Mouse (Mus musculus) brain, adult 2 months (tissue): ENCODE results near the gene Bend7.

Experiments
- DNase-seq: peaks from one replicate; pipeline ENCODE4 v3.0.0; 2011; ENCODE audit warnings: low read depth, low spot score

The Bend7 gene

GRCm38 (mm10) chr2:4782809-4783641 is 65.4 kb downstream of the Bend7 start:
- no peak for DNase-seq

- no peak for DNase-seq
Observed at GRCm38 (mm10) chr2:4784012-4784411, 66.4 kb downstream of the Bend7 start.

GRCm38 (mm10) chr2:4785016-4785415 is 67.4 kb downstream of the Bend7 start:
- no peak for DNase-seq

GRCm38 (mm10) chr2:4787223-4787622 is 69.6 kb downstream of the Bend7 start:
- DNase-seq, result no peak

- DNase-seq, result no peak
Observed at GRCm38 (mm10) chr2:4791646-4792045, 74.0 kb downstream of the Bend7 start.

- DNase-seq, result no peak
Observed at GRCm38 (mm10) chr2:4792554-4792953, 74.9 kb downstream of the Bend7 start.

GRCm38 (mm10) chr2:4802395-4803176 is 85.0 kb downstream of the Bend7 start:
- peak; percentile 6 for DNase-seq

GRCm38 (mm10) chr2:4816308-4816707 is 98.7 kb downstream of the Bend7 start:
- DNase-seq, result no peak

- no peak for DNase-seq
Observed at GRCm38 (mm10) chr2:4817678-4818077, 100.0 kb downstream of the Bend7 start.

GRCm38 (mm10) chr2:4820230-4820629 is 102.6 kb downstream of the Bend7 start:
- DNase-seq, result peak; percentile 5

- no peak for DNase-seq
Observed at GRCm38 (mm10) chr2:4824067-4824466, 106.4 kb downstream of the Bend7 start.

- no peak for DNase-seq
Observed at GRCm38 (mm10) chr2:4828032-4828431, 110.4 kb downstream of the Bend7 start.

GRCm38 (mm10) chr2:4828446-4828997 is 110.9 kb downstream of the Bend7 start:
- DNase-seq, result no peak

- no peak for DNase-seq
Observed at GRCm38 (mm10) chr2:4829007-4829406, 111.4 kb downstream of the Bend7 start.

- DNase-seq, result no peak
Observed at GRCm38 (mm10) chr2:4829489-4830065, 111.9 kb downstream of the Bend7 start.

GRCm38 (mm10) chr2:4831493-4831892 is 113.9 kb downstream of the Bend7 start:
- no peak for DNase-seq

- DNase-seq, result no peak
Observed at GRCm38 (mm10) chr2:4832166-4832565, 114.5 kb downstream of the Bend7 start.

GRCm38 (mm10) chr2:4849449-4849848 is 131.8 kb downstream of the Bend7 start:
- DNase-seq, result no peak
